Mouse (Mus musculus): ENCODE results near the gene Fxyd4.
A peak's percentile ranks its signal among the peaks of the same experiment; 100 is the strongest.

Gene Fxyd4

DNA sequence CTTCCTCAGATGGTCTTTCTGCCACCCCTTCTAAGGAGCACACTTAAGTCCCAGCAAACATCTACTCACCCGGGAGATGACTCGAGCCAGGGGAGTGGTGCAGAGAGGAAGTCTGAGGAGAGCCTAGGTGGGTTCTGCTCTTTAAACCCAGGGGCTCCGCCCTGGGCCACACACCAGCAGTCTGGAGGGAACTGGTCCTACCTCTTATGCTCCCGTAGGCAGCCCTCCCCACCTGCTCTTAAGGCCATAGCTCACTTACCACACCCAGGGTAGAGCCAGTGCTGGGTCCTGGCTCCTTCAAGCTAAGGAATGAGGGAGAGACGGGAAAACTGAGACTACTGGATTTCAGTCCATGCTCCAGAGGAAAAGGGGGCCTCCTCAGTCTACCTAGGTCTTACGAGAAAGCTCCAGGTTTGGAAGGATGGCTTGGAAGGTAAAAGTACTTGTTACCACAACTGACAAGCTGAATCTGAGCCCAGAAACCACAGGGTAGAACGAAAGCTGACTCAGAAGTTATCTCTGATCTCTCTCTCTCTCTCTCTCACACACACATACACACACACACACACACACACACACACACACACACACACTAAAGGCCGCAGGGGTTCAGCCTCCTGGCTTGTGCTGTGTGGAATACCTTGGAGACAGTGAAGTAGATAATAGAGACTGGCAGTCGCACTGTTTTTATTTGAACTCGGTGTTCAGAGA, at the start of gene Fxyd4:
Gene Fxyd4, minus strand, starts transcription at position 471 of the 711 bp plus-strand sequence.
- DNase-seq (ENCODE audit: low spot score), result no peak

GRCm38 (mm10) chr6:117987173-117987572, 49.7 kb upstream of the Fxyd4 start:
- no peak for DNase-seq (ENCODE audit: low spot score)

GRCm38 (mm10) chr6:117966729-117967128, 29.2 kb upstream of the Fxyd4 start:
- no peak for DNase-seq (ENCODE audit: low spot score)

DNA sequence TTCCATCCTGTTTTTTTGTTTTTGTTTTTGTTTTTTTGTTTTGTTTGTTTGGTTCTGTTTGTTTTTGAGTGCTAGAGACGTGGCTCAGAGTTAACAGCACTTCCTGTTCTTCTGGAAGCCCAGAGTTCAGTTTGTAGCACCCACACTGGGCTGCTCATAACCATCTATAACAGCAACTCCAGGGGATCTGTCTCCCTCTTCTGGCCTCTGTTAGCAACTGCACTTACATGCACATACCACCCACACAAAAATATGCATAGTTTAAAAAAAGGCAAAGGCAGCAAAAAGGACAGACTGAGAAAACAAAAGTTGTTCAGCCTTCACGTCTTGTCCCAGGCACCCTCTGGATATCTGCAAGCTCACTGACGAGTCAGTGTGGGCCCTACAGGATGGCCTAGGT, 25.7 kb upstream of the Fxyd4 start:
- DNase-seq (ENCODE audit: low spot score), result no peak

DNA sequence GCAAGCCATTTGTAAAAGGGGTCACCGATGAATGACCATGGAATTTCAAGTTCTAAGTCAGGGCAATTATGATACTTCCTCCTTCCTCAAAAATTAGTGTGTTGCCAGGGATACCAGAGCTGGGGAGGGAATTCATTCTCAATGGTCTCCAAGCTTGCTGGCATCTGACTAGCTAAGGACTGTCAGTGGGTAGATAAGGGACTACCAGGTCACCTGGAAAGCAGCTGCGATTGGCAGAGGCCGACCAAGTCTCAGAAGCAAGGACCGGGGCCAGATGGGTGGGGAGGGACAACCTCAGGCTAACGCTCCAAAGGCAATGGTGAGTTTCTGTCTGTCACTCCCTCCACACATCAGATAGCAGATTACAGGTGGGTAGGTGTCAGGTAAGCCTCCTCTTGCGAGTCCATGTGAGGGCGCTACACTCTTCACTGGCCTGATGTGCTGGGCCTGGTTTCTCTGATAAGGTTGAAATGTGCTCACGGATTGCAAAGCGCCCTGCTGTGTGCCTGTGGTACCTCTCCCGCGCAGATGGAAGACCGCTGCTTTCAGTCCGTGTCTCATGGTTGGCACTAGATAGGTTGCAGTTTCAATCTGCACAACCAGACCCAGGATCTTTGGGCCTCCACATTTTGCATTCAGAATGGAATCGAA, 19.5 kb upstream of the Fxyd4 start:
- DNase-seq (ENCODE audit: low spot score), result peak; percentile 13

DNA sequence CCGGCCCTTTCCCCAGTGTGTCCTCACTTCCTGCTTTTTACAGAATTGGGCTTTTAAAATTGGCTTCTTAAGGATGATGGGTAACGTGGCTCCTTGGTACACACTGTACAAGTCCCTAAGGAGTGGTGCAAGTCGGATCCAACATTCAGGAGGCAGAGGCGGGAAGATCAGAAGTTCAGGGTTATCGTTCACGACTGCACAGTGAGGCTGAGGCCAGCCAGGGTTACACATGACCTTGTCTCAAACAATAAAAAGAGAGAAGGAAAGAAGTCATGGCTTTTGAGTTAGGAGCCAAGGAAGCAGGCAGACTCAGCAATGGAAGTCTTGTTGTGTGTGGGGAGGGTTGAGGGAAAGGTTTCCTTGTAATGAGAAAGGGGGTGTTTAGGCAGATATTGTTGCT, 18.7 kb upstream of the Fxyd4 start:
- DNase-seq (ENCODE audit: low spot score), result no peak

- DNase-seq (ENCODE audit: low spot score), result no peak
These were observed 14.8 kb upstream of the Fxyd4 start for GRCm38 (mm10) chr6:117952330-117952729.

DNA sequence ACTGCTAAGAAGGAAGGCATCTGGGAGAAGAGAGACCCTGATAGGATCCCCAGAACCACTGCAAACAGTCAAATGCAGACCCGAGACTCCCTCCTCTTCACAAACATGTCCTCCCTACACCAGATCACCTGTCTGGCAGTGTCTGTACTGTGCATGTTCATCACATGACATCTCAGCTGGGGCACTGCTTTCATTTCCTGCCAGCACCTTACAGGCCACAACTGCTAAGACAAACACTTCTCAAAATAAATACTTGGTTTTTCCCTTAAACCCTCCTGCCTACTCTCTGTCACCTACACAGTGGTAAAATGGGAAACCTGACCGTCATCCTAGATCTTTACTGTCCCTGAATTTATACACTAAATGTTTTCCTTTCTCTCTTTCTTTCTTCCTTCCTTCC, 6.4 kb upstream of the Fxyd4 start:
- no peak for DNase-seq (ENCODE audit: low spot score)

DNA sequence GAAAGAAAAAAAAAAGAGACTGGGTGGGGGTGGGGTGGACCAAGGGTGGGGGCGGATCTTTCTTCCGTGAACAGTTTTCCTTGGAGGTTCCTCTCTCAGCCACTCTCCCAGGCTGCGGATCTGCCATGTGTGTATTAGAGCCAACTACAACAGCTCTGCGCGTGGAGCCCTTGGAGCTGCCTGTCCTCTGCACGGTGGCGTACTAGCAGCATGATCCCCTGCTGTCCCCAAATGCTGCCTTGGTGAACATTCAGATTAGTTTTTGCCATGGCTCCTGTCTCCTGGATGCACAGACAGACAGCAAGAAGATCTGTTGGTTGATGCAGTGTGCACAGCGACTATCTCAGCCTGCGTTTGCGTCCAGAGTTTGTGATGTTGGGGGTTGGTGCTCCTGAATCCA, 5.3 kb upstream of the Fxyd4 start:
- DNase-seq (ENCODE audit: low spot score), result no peak

GRCm38 (mm10) chr6:117938951-117939350, 1.5 kb upstream of the Fxyd4 start:
- no peak for DNase-seq (ENCODE audit: low spot score)

GRCm38 (mm10) chr6:117935681-117936612, 1.5 kb downstream of the Fxyd4 start:
- DNase-seq (ENCODE audit: low spot score), result no peak

DNA sequence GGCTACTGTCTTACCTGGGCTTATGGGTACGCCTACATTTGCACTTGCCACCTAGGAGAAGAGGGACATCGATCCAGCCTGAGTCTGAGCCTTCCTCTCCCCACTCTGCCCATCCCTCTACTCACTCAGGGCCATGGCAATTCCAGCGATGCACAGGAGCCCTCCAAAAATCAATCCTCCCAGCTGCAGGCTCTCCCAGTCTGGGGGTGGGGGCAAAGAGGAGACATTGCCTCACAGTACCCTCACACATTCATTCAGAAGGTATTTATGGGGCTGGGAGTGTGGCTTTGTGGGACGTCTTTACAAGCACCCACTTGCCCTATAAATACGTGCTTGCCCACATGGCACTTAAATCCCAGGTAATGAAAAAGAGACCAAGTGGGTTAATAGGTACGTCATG, 3.2 kb downstream of the Fxyd4 start:
- DNase-seq (ENCODE audit: low spot score), result no peak

GRCm38 (mm10) chr6:117932325-117933051, 5.0 kb downstream of the Fxyd4 start:
- peak; percentile 55 for DNase-seq (ENCODE audit: low spot score)

- DNase-seq (ENCODE audit: low spot score), result no peak
These were observed 7.4 kb downstream of the Fxyd4 start for GRCm38 (mm10) chr6:117929945-117930655.

DNA sequence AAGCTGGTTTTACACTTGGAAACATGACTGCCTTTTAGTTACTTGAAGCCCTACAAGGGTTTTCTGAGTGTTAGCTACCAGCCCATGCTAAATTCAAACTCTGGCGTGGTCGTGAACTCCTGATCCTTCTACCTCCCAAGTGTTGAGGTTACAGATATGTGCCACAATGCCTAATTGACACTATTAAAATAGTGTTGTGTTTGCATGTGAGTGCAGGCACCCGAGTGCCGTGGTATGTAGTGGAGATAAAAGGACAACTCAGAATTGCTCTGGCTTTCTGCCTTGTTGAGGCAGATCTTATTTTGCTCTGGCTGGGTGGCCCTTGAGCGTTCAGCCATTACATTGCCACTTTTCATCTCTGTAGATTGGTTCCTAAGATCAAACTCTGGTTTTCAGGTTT, 8.7 kb downstream of the Fxyd4 start:
- DNase-seq (ENCODE audit: low spot score), result no peak

GRCm38 (mm10) chr6:117927955-117928354, 9.5 kb downstream of the Fxyd4 start:
- DNase-seq (ENCODE audit: low spot score), result no peak

- DNase-seq (ENCODE audit: low spot score), result no peak
These were observed 10.5 kb downstream of the Fxyd4 start for GRCm38 (mm10) chr6:117926871-117927491.

GRCm38 (mm10) chr6:117922041-117922440, 15.5 kb downstream of the Fxyd4 start:
- DNase-seq (ENCODE audit: low spot score), result no peak

GRCm38 (mm10) chr6:117920659-117921640, 16.5 kb downstream of the Fxyd4 start:
- DNase-seq (ENCODE audit: low spot score), result peak; percentile 83

DNA sequence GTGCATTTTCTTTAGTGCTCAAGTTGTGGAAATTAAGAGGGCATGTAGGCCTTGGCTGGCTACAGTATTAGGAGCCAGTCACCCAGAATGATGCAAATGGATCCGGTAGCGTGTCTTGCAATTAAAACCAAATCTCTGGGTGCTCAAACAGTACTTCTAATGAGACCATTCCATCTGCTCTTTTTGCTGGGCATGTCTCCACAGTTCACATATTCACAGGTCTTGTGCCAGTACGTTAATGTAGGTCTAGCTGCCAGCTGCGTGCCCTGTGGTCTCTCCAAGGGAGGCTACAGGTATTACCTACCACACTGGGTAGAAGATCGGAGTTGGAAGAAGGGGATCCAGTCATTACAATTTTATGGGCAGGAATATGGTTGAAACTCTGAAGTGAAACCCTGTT, 19.4 kb downstream of the Fxyd4 start:
- peak; percentile 37 for DNase-seq (ENCODE audit: low spot score)
